Mouse (Mus musculus) embryo, embryonic 11 days (tissue): ENCODE results near the gene Gm4181.
"Not testable (repeated sequence)": the region's sequence is repeated elsewhere in the genome, so short reads cannot be mapped to it uniquely, and the experiment has no call there.

Experiments
- DNase-seq: peaks from one replicate; pipeline ENCODE4 v3.0.0-alpha.2; 2015

The Gm4181 gene

GRCm38 (mm10) chr14:51635566-51635965 is at the start of gene Gm4181:
Gm4181 (minus strand) TSS chr14:51635666.
- not testable (repeated sequence) for DNase-seq

- no peak for DNase-seq
Measured at GRCm38 (mm10) chr14:51677269-51677668, 41.8 kb upstream of the Gm4181 start.

- DNase-seq: not testable (repeated sequence)
Measured at GRCm38 (mm10) chr14:51632426-51632825, 3.0 kb downstream of the Gm4181 start.

- no peak for DNase-seq
Measured at GRCm38 (mm10) chr14:51611210-51611609, 24.3 kb downstream of the Gm4181 start, which contains the start of gene Gm17078. Gm17078 (minus strand) TSS chr14:51611310.

DNA sequence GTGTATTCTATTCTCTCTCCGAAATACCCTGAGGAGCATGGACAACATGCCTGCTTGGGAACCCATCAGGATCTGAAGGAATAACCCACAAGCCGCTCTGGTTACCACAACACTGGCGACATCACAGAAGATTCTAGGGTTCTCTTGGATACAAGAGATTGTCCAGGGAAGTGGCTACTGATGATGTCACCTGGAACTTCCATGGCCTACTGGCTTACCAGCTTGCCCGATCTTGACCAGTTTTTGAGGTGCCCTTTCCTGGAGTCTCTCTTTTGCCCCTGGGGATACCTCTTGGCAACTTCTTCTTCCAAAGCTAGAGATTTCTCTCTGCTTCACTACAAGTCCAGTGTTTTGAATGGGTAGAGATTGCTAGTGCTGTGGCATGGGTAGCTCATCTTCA is 43.4 kb downstream of the Gm4181 start, which contains the start of gene Gm17174:
Gm17174 (minus strand) TSS at position 101 of the 400 bp plus-strand sequence.
- not testable (repeated sequence) for DNase-seq
